Mouse (Mus musculus): ENCODE data around the gene Med26. TPM values are rescaled to one million over a fixed set of nuclear protein-coding genes. Genes with fewer than 3 reads are reported as not detected.
A peak's percentile ranks its signal among the peaks of the same experiment; 100 is the strongest.

The Med26 gene
- polyA plus RNA-seq, 1 experiment from 2014 or later: 9.8 TPM

DNA sequence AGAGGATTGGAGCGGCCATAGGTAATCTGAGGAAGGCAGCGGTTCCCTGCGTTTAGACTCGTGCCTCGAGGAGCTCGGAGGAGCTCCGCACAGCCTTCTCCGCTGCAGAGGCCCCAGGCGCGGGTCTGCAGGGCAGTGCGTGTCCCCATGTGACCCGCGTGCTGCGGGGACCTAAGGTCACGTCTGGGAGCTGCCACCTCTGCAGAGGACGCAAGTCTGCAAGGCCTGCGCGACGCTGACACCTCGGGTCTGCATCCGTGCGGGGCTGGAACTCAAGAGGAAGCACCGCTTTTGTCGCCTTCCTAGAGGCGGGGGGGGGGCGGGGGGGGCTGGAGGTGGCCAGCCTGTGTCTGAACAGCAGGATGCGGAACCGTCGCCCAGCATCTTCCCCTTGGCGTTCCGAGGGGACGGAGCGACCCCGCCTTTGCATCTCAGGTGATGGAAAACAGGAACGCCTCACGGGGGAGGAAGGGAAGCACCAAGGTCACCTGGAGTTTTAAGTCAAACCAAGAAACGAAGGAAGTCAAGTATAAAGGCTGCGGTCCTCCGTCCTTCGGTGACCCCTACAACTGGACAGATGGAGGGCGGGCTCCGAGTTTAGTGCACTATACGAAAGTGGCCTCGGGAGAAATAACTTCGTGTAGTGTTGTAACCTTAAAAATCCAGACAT is 709 bp upstream of the Med26 start:
- CTCF ChIA-PET: interaction anchor here (1.0 to 1.1 kb wide), 2 partner anchors 12 to 53 kb away, joined by 3 read pairs; no protein-coding TSS in a partner anchor
- in situ Hi-C loops (cut with MboI; ENCODE audit: low pct_unique_long_range_greater_than_20kb): loop anchor here (5.0 kb wide), 1 partner anchor 51 kb away; no protein-coding TSS in a partner anchor
- ATAC-seq (peak; percentile 46), DNase-seq (ENCODE audit: low read depth, low spot score) (no peak)
- TF ChIP-seq CTCF (IDR thresholded peaks at IDR 0.05): no peak
- POLR2A ChIA-PET: interaction anchor here (0.8 kb wide), 1 partner anchor 73 kb away, joined by 3 read pairs; no protein-coding TSS in a partner anchor
- H3K27me3 ChIP-seq: no peaks in the 10 kb centered on the region

DNA sequence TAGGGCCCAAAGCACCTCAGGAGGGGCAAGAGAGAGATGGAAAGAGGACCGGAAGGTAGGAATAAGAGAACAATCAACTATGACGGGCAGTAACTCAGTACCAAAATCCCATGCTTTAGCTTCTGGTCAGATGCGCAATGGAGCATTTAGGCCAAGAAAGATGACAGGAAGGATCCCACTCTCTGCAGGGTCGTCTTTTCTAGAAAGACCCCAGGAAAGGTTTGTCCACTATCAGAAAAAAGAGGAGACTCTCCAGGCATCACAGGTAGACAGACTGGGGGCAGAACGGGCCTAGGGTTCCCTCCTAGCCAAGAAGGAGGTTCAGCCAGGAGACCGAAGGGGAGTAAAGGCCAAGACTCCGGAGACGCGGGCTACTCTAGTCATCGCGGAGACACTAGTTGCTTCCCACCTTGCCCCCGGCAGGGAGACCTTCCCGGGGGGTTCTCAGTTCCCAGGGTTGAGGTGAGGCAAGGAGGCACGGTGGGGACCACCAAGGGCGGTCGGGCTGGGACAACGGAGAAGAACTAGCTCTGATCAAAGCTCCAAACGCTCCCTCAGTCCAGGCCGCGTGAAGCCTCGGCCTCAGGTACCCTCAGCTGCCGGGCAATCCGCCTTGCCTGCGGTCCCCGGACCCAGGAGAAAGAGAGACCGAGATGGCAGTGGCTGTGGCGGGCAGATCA is 808 bp downstream of the Med26 start:
- DNase-seq (ENCODE audit: low read depth, low spot score) (no peak), ATAC-seq (no peak)
- in situ Hi-C loops (cut with MboI; ENCODE audit: low pct_unique_long_range_greater_than_20kb): loop anchor here (5.0 kb wide), 1 partner anchor 50 kb away; no protein-coding TSS in a partner anchor
- no peaks in the 10 kb centered on the region for H3K27me3 ChIP-seq
- TF ChIP-seq CTCF (IDR thresholded peaks at IDR 0.05): no peak
- CTCF ChIA-PET: no interaction called here
- POLR2A ChIA-PET: interaction anchor here (0.8 kb wide), 1 partner anchor 35 kb away, joined by 3 read pairs; no protein-coding TSS in a partner anchor

- in situ Hi-C loops (cut with MboI; ENCODE audit: low pct_unique_long_range_greater_than_20kb): no loop called here
- no peak for TF ChIP-seq CTCF (IDR thresholded peaks at IDR 0.05)
- DNase-seq (ENCODE audit: low read depth, low spot score): no peak
Measured at GRCm38 (mm10) chr8:72539234-72539633, 8.8 kb downstream of the Med26 start.

GRCm38 (mm10) chr8:72534888-72535287 is 13.2 kb downstream of the Med26 start:
- TF ChIP-seq CTCF (IDR thresholded peaks at IDR 0.05): no peak
- DNase-seq (ENCODE audit: low read depth, low spot score) (no peak), ATAC-seq (no peak)
- CTCF ChIA-PET: no interaction called here
- POLR2A ChIA-PET: no interaction called here
- no peaks in the 10 kb centered on the region for H3K27me3 ChIP-seq
- in situ Hi-C loops (cut with MboI; ENCODE audit: low pct_unique_long_range_greater_than_20kb): no loop called here

More at GRCm38 (mm10) chr8:72539234-72539633, 8.8 kb downstream of the Med26 start:
- ATAC-seq: no peak
- ChIA-PET CTCF (interaction anchor here (0.7 to 1.2 kb wide), 2 partner anchors 9 to 40 kb away, joined by 3 read pairs; no protein-coding TSS in a partner anchor), POLR2A (interaction anchor here (0.6 kb wide), 1 partner anchor 25 kb away, joined by 3 read pairs; no protein-coding TSS in a partner anchor)
- no peaks in the 10 kb centered on the region for H3K27me3 ChIP-seq

- in situ Hi-C loops (cut with MboI; ENCODE audit: low pct_unique_long_range_greater_than_20kb): no loop called here
- TF ChIP-seq CTCF (IDR thresholded peaks at IDR 0.05): no peak
- DNase-seq (ENCODE audit: low read depth, low spot score) (no peak), ATAC-seq (no peak)
- CTCF ChIA-PET: no interaction called here
- POLR2A ChIA-PET: no interaction called here
- no peaks in the 10 kb centered on the region for H3K27me3 ChIP-seq
Measured at GRCm38 (mm10) chr8:72532103-72532502, 16.0 kb downstream of the Med26 start.

DNA sequence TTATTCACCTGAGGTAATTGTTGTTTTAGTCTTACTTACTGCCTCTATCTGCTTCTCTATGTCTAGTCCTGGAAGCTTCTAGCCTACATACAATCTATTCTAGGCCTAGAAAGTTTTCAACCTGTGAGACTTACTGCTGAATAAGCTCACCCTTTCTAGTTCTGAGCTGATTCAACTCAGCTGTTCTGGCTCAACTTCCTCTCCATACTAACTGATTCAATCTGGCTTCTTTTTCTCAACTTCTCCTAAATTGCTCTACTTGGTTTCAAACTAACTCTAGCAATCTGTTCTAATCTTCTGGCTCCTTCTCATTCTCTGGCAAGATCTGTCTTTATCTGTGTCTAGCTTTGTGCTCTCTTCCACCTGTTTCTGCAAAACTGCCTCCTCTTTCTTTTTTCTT is 26.2 kb downstream of the Med26 start:
- no peak for TF ChIP-seq CTCF (IDR thresholded peaks at IDR 0.05)
- no peaks in the 10 kb centered on the region for H3K27me3 ChIP-seq
- CTCF ChIA-PET: interaction anchor here (1.1 to 1.5 kb wide), 4 partner anchors 9 to 14 kb away, joined by 3 to 4 read pairs (median 3); no protein-coding TSS in a partner anchor
- POLR2A ChIA-PET: interaction anchor here (0.6 kb wide), 1 partner anchor 9 kb away, joined by 5 read pairs; no protein-coding TSS in a partner anchor
- ATAC-seq (no peak), DNase-seq (ENCODE audit: low read depth, low spot score) (no peak)
- in situ Hi-C loops (cut with MboI; ENCODE audit: low pct_unique_long_range_greater_than_20kb): no loop called here

DNA sequence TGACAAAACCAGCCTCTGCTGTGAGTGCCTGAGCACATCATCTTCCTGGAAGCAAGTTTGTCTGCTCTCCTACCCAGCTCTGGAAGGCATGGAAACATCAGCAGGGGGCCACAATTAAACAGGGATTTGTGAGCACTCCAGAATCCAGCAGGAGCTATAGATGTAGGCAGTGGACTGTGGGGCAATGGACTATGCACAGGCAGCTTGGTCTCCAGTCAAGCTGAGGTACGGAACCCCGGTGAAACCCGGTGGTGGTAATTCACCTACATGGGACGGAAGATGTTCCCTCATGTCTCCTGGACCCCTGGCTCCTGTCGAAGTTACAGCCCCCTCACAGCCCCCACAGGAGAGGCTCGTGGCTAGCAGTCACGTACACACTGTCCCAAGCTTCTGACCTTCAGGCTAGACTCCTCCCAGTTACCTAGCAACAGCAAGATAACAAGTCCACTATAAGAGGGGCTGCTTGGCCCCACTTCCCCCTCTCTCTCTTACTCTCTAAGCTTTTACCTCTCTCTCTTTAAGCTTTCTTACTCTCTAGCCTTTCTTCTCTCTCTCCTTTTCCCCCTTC is 30.6 kb downstream of the Med26 start:
- H3K27me3 ChIP-seq: no peaks in the 10 kb centered on the region
- ChIA-PET CTCF (interaction anchor here (0.7 kb wide), 1 partner anchor 23 kb away, joined by 3 read pairs; no protein-coding TSS in a partner anchor), POLR2A (no interaction called here)
- DNase-seq (ENCODE audit: low read depth, low spot score) (no peak), ATAC-seq (no peak)
- in situ Hi-C loops (cut with MboI; ENCODE audit: low pct_unique_long_range_greater_than_20kb): no loop called here
- TF ChIP-seq CTCF (IDR thresholded peaks at IDR 0.05): no peak

DNA sequence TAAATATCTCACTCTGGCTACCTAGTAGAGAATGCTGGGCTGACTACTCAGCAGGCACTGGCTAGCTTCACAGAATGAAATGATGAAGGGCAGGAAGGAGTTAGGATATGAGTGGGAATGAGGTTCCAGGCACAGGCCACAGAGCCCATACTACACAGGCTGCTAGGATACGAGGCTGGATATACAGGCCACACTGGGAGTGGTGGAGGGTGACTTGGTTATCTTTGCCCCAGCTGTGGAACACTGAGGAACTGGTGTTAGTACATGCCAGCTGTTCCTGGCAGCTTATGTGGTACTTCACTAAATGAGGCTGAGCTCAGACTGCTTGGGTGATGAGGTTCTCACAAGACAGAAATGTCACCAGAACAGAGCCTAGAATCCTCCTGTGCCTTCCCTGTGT is 34.9 kb downstream of the Med26 start:
- ATAC-seq: no peak
- no peak for TF ChIP-seq CTCF (IDR thresholded peaks at IDR 0.05)
- in situ Hi-C loops (cut with MboI; ENCODE audit: low pct_unique_long_range_greater_than_20kb): no loop called here
- POLR2A ChIA-PET: interaction anchor here (1.1 kb wide), 1 partner anchor 17 kb away, joined by 3 read pairs; no protein-coding TSS in a partner anchor
- no peak for DNase-seq (ENCODE audit: low read depth, low spot score)
- H3K27me3 ChIP-seq: no peaks in the 10 kb centered on the region
- CTCF ChIA-PET: interaction anchor here (1.3 kb wide), 1 partner anchor 8 kb away, joined by 4 read pairs; no protein-coding TSS in a partner anchor

GRCm38 (mm10) chr8:72512648-72513047 is 35.4 kb downstream of the Med26 start:
- no peak for DNase-seq (ENCODE audit: low read depth, low spot score)
- in situ Hi-C loops (cut with MboI; ENCODE audit: low pct_unique_long_range_greater_than_20kb): no loop called here
- POLR2A ChIA-PET: interaction anchor here (1.1 kb wide), 1 partner anchor 16 kb away, joined by 3 read pairs; no protein-coding TSS in a partner anchor
- TF ChIP-seq CTCF (IDR thresholded peaks at IDR 0.05): no peak
- H3K27me3 ChIP-seq: no peaks in the 10 kb centered on the region
- CTCF ChIA-PET: interaction anchor here (1.3 kb wide), 2 partner anchors 8 to 14 kb away, joined by 3 to 4 read pairs; no protein-coding TSS in a partner anchor
- peak; percentile 31 for ATAC-seq

- ATAC-seq (no peak), DNase-seq (ENCODE audit: low read depth, low spot score) (no peak)
- POLR2A ChIA-PET: no interaction called here
Measured at GRCm38 (mm10) chr8:72507505-72507904, 40.6 kb downstream of the Med26 start.

More at GRCm38 (mm10) chr8:72507505-72507904, 40.6 kb downstream of the Med26 start:
- TF ChIP-seq CTCF (IDR thresholded peaks at IDR 0.05): no peak
- in situ Hi-C loops (cut with MboI; ENCODE audit: low pct_unique_long_range_greater_than_20kb): no loop called here
- no peaks in the 10 kb centered on the region for H3K27me3 ChIP-seq
- CTCF ChIA-PET: interaction anchor here (0.8 to 1.0 kb wide), 2 partner anchors 14 to 19 kb away, joined by 3 to 4 read pairs; no protein-coding TSS in a partner anchor

Data from Patski (cell line).